Mouse (Mus musculus) forebrain, embryonic 13.5 days (tissue): ENCODE results near the gene Lrrc32. TPM values are rescaled to one million over a fixed set of nuclear protein-coding genes. Genes with fewer than 3 reads are reported as not detected.
A peak's percentile ranks its signal among the peaks of the same experiment; 100 is the strongest.

Source experiments
- ATAC-seq: fragments of 200-750 bp; cut with Nextera tagmentation; 2 replicates; pipeline ENCODE4 v1.8.0; 2017
- H3K27ac ChIP-seq: fragments of 300-500 bp; sonication (generic); 2 replicates; pipeline ENCODE4 v1.5.1; 2015; ENCODE audit warnings: inconsistent platforms, mild to moderate bottlenecking, moderate library complexity
- H3K27me3 ChIP-seq: fragments of 300-500 bp; sonication (generic); 2 replicates; pipeline ENCODE4 v1.6.1; 2015; ENCODE audit warnings: mild to moderate bottlenecking, inconsistent platforms
- H3K36me3 ChIP-seq: fragments of 300-500 bp; sonication (generic); 2 replicates; pipeline ENCODE4 v1.6.1; 2015; ENCODE audit warnings: mild to moderate bottlenecking, inconsistent platforms; ENCODE audit not compliant: poor library complexity, severe bottlenecking
- H3K4me1 ChIP-seq: fragments of 300-500 bp; sonication (generic); 2 replicates; pipeline ENCODE4 v1.6.1; 2015; ENCODE audit warnings: inconsistent platforms
- H3K4me2 ChIP-seq: fragments of 300-500 bp; sonication (generic); 2 replicates; pipeline ENCODE4 v1.6.1; 2015; ENCODE audit warnings: inconsistent platforms, mild to moderate bottlenecking, moderate library complexity
- H3K4me3 ChIP-seq: fragments of 300-500 bp; sonication (generic); 2 replicates; pipeline ENCODE4 v1.5.1; 2015; ENCODE audit warnings: mild to moderate bottlenecking, inconsistent platforms
- H3K9ac ChIP-seq: fragments of 300-500 bp; sonication (generic); 2 replicates; pipeline ENCODE4 v1.6.1; 2015; ENCODE audit warnings: mild to moderate bottlenecking, inconsistent platforms
- H3K9me3 ChIP-seq: fragments of 300-500 bp; sonication (generic); replicated peaks from 2 replicates; pipeline ENCODE4 v1.6.1; 2016; ENCODE audit warnings: inconsistent platforms
- WGBS: fragments of 180-500 bp; shearing (Covaris S2); methylation state at CpG from one replicate; pipeline ENCODE4 v1.1.7; 2015; 5-methylcytosine and 5-hydroxymethylcytosine counted together
- polyA plus RNA-seq: library from polyadenylated mRNA; unstranded; fragments of >200 nt; fragmentation: Nextera tagmentation; extraction: Ambion mirVana; gene quantifications from 2 replicates; pipeline ENCODE4 v1.2.1, GENCODE M21; 2015

Lrrc32 gene
- polyA plus RNA-seq, 1 experiment from 2014 or later, result 2.1 TPM

DNA sequence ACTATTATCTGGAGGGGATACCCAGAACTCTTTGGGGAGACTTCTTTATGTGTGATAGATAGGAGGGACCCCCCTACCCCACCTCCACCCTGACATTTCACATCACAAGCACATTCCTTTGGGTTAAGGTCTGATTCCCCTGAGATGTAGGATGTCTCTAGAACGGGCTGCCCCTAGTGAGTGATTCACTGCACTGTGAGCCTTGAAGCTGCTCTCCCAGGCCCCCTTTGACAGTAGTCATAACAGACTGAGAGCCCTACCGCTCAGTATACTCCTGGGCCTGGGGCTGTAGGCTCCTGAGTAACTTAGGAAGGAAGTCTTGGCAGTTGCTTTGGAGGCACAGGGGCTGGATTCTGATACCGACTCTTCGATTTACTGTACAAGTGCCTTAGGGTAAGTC is 1.2 kb downstream of the Lrrc32 start:
- Histone ChIP-seq H3K4me3 (peak overlapping the region; percentile 51), H3K9ac (peak overlapping the region; percentile 64; the same call in 1 of the 2 replicates), H3K9me3 (no peaks in the 10 kb centered on the region), H3K4me2 (peak overlapping the region; percentile 87), H3K4me1 (peaks cover 19% of the 10 kb centered on the region), H3K36me3 (no peaks in the 10 kb centered on the region), H3K27ac (no peak overlapping the region), H3K27me3 (peaks cover 34% of the 10 kb centered on the region)
- ATAC-seq, result no peak
- WGBS, result 67% methylated on average over 4 of the region's 4 CpGs

GRCm38 (mm10) chr7:98490911-98491310 is 1.8 kb downstream of the Lrrc32 start:
- no peak overlapping the region for H3K4me2 ChIP-seq
- H3K27me3 ChIP-seq, result peaks cover 34% of the 10 kb centered on the region
- no peaks in the 10 kb centered on the region for H3K9me3 ChIP-seq
- peaks cover 19% of the 10 kb centered on the region for H3K4me1 ChIP-seq
- H3K27ac ChIP-seq, result no peak overlapping the region
- WGBS, result 93% methylated on average over 6 of the region's 6 CpGs
- no peaks in the 10 kb centered on the region for H3K36me3 ChIP-seq
- ATAC-seq, result no peak
- H3K4me3 ChIP-seq, result 0 out of 2 replicates have a peak overlapping the region, but pooled peaks have one; percentile 51
- H3K9ac ChIP-seq, result no peak overlapping the region

- Histone ChIP-seq H3K27me3 (peaks cover 34% of the 10 kb centered on the region), H3K4me1 (peaks cover 13% of the 10 kb centered on the region), H3K27ac (no peak overlapping the region), H3K4me2 (no peak overlapping the region), H3K9me3 (no peaks in the 10 kb centered on the region), H3K9ac (no peak overlapping the region), H3K4me3 (no peak overlapping the region), H3K36me3 (no peaks in the 10 kb centered on the region)
- no peak for ATAC-seq
- 74% methylated on average over 9 of the region's 9 CpGs for WGBS
Measured at GRCm38 (mm10) chr7:98491451-98492200, 2.5 kb downstream of the Lrrc32 start.

DNA sequence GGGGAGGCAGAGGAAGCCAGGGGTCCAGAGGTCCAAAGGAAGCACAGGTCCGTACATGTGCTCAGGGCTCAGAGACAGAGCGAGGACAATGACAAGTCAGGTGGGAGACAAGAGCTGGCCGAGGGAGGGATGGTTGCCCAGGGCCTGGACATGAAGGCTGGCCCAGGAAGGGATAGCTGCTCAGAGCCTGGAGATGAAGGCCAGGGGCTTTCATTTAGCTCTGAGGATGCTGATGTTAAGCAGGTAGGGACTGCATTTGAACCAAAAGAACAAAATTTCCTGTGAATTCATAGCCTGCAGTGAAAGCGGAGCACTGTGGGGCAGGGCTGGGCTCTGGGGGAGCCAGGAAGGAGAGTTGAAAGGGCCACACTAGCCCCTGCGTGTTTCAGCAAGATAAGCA is 3.2 kb downstream of the Lrrc32 start:
- H3K9me3 ChIP-seq, result no peaks in the 10 kb centered on the region
- H3K9ac ChIP-seq, result no peak overlapping the region
- no peak overlapping the region for H3K4me2 ChIP-seq
- no peak for ATAC-seq
- H3K27ac ChIP-seq, result no peak overlapping the region
- H3K36me3 ChIP-seq, result no peaks in the 10 kb centered on the region
- H3K27me3 ChIP-seq, result peaks cover 34% of the 10 kb centered on the region
- no peak overlapping the region for H3K4me3 ChIP-seq
- 76% methylated on average over 5 of the region's 5 CpGs for WGBS
- peaks cover 11% of the 10 kb centered on the region for H3K4me1 ChIP-seq

- Histone ChIP-seq H3K36me3 (no peaks in the 10 kb centered on the region), H3K27me3 (peaks cover 32% of the 10 kb centered on the region), H3K4me3 (no peak overlapping the region), H3K9ac (no peak overlapping the region), H3K4me1 (peaks cover 11% of the 10 kb centered on the region), H3K9me3 (no peaks in the 10 kb centered on the region), H3K27ac (no peak overlapping the region), H3K4me2 (no peak overlapping the region)
- no peak for ATAC-seq
- 67% methylated on average over 2 of the region's 2 CpGs for WGBS
Measured at GRCm38 (mm10) chr7:98493307-98493706, 4.2 kb downstream of the Lrrc32 start.

DNA sequence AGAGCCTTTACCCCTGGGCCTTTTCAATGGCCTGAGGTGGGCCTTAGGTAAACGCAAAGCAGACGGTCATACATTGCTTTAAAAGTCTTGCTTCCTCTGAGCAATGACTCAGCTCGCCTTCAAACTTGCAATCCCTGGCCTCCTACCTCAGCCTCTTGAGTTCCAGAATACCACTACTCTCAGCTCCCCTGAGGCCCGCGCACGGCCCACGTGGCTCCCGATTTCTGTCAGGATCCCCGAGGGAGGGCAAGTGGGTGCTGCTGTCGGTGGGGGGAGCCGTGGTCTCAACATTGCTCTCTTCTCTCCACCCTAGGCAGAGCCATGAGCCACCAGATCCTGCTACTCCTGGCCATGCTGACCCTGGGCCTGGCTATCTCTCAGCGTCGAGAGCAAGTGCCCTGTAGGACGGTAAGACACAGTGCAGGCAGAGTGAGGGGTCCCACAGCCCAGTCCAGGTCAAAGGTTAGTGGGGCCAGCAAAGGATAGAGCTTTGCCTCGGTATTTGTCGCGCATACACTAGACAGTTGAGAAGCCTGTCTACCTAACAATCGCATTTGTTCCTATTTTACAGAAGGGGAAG is 4.9 kb downstream of the Lrrc32 start:
- Histone ChIP-seq H3K4me1 (peaks cover 11% of the 10 kb centered on the region), H3K36me3 (no peaks in the 10 kb centered on the region), H3K9me3 (no peaks in the 10 kb centered on the region), H3K27me3 (peaks cover 25% of the 10 kb centered on the region), H3K4me3 (no peak overlapping the region), H3K4me2 (no peak overlapping the region), H3K27ac (no peak overlapping the region), H3K9ac (no peak overlapping the region)
- ATAC-seq, result no peak
- WGBS, result 81% methylated on average over 18 of the region's 18 CpGs

DNA sequence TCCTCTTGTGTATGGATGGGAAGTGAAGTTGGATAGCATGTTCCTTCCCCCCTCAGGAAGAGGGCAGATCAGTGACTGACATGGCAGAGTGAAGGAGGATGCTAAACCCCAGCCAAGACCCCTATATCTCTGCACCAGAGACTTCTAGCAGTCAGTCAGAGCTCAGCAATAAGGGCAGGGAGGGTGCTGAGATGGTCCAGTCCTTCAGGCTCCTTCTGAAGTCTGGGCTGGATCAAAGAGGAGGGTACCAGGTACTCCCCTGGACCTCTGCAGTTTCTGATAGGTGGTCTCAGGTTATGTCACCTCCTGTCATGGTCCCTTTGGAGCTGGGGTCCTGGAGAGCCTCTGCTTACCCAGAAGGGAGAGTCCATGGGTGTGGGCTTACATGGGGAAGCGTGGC is 6.5 kb downstream of the Lrrc32 start:
- H3K4me1 ChIP-seq, result no peaks in the 10 kb centered on the region
- H3K4me3 ChIP-seq, result no peak overlapping the region
- H3K27me3 ChIP-seq, result peaks cover 15% of the 10 kb centered on the region
- H3K9me3 ChIP-seq, result no peaks in the 10 kb centered on the region
- no peak for ATAC-seq
- H3K27ac ChIP-seq, result no peak overlapping the region
- no peaks in the 10 kb centered on the region for H3K36me3 ChIP-seq
- H3K9ac ChIP-seq, result no peak overlapping the region
- WGBS, result 44% methylated on average over 1 of the region's 1 CpGs
- H3K4me2 ChIP-seq, result no peak overlapping the region

DNA sequence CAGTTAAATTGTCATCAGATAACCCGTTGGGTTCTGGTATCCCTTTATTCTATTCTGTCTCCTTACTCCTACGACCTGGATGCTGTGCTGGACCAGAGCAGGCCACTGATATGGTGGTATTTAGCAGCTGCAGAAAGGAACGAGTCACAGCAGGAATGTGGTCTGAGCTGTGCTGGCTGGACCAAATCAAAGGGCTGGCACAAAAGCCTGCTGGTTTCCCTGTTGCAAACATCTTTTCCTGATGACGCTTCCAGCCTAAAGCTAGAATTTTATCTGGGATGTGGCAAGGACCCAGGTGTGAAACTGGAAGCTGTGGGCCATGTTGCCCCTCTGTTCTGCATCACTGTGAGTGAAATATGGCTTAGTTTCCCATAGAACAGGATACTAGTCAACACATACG is 8.4 kb downstream of the Lrrc32 start:
- no peak overlapping the region for H3K4me3 ChIP-seq
- no peak overlapping the region for H3K4me2 ChIP-seq
- no peak overlapping the region for H3K27ac ChIP-seq
- H3K4me1 ChIP-seq, result no peaks in the 10 kb centered on the region
- ATAC-seq, result no peak
- no peak overlapping the region for H3K9ac ChIP-seq
- WGBS, result 49% methylated on average over 5 of the region's 5 CpGs
- no peaks in the 10 kb centered on the region for H3K9me3 ChIP-seq
- H3K27me3 ChIP-seq, result 0 out of 2 replicates have a peak, but pooled peaks cover under 1% of the 10 kb centered on the region
- no peaks in the 10 kb centered on the region for H3K36me3 ChIP-seq

GRCm38 (mm10) chr7:98498101-98498500 is 9.0 kb downstream of the Lrrc32 start:
- 88% methylated on average over 12 of the region's 12 CpGs for WGBS
- Histone ChIP-seq H3K27me3 (no peaks in the 10 kb centered on the region), H3K4me3 (no peak overlapping the region), H3K9me3 (no peaks in the 10 kb centered on the region), H3K9ac (no peak overlapping the region), H3K36me3 (no peaks in the 10 kb centered on the region), H3K4me2 (no peak overlapping the region), H3K4me1 (no peaks in the 10 kb centered on the region), H3K27ac (no peak overlapping the region)
- ATAC-seq, result no peak

- no peaks in the 10 kb centered on the region for H3K36me3 ChIP-seq
- ATAC-seq, result no peak
- no peaks in the 10 kb centered on the region for H3K9me3 ChIP-seq
- 85% methylated on average over 20 of the region's 20 CpGs for WGBS
- H3K4me2 ChIP-seq, result no peak overlapping the region
- H3K4me1 ChIP-seq, result peaks cover 3% of the 10 kb centered on the region
- no peak overlapping the region for H3K9ac ChIP-seq
- H3K27ac ChIP-seq, result no peak overlapping the region
- no peak overlapping the region for H3K4me3 ChIP-seq
- H3K27me3 ChIP-seq, result no peaks in the 10 kb centered on the region
Measured at GRCm38 (mm10) chr7:98498656-98499560, 9.8 kb downstream of the Lrrc32 start.

DNA sequence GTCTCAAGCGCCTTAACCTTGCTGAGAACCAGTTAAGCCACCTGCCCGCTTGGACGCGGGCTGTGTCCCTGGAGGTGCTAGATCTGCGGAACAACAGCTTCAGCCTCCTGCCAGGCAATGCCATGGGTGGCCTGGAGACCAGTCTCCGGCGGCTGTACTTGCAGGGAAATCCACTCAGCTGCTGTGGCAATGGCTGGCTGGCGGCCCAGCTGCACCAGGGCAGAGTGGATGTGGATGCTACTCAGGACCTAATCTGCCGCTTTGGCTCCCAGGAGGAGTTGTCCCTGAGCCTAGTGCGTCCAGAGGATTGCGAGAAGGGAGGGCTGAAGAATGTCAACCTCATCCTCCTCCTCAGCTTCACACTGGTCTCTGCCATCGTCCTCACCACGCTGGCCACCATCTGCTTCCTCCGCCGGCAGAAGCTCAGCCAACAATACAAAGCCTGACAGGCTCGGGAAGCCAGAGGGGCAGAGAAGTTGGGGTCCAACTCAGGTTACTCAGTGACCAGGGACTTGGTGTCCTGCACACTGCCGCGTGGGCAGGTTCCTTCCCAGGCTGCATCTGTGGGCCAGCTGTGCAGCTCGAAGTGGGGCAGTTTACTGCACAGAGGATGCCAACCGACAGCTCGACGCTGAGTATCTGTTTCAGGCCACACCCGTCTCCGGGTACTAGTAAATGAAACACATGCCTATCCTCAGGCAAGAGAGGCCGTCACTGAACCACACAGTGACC is 10.6 kb downstream of the Lrrc32 start:
- H3K9me3 ChIP-seq, result no peaks in the 10 kb centered on the region
- no peaks in the 10 kb centered on the region for H3K27me3 ChIP-seq
- H3K36me3 ChIP-seq, result no peaks in the 10 kb centered on the region
- no peak overlapping the region for H3K27ac ChIP-seq
- peaks cover 11% of the 10 kb centered on the region for H3K4me1 ChIP-seq
- no peak overlapping the region for H3K4me2 ChIP-seq
- no peak overlapping the region for H3K9ac ChIP-seq
- 82% methylated on average over 25 of the region's 25 CpGs for WGBS
- H3K4me3 ChIP-seq, result no peak overlapping the region
- ATAC-seq, result no peak
